Mouse (Mus musculus) kidney, embryonic 14.5 days (tissue): Measurements from ENCODE around the gene Stoml1. TPM values are rescaled to one million over a fixed set of nuclear protein-coding genes. Genes with fewer than 3 reads are reported as not detected.

ENCODE experiments used
- ATAC-seq: fragments of 200-750 bp; cut with Nextera tagmentation; 2 replicates; pipeline ENCODE4 v1.8.0; 2017; ENCODE audit warnings: moderate number of reproducible peaks, mild to moderate bottlenecking, moderate TSS enrichment, moderate library complexity; ENCODE audit not compliant: low FRiP score, low TSS enrichment
- H3K27ac ChIP-seq: fragments of 300-500 bp; sonication (generic); 2 replicates; pipeline ENCODE4 v1.5.1; 2014; ENCODE audit warnings: low read depth, mild to moderate bottlenecking, low read length, moderate library complexity, mixed read lengths
- H3K27me3 ChIP-seq: fragments of 300-500 bp; sonication (generic); 2 replicates; pipeline ENCODE4 v1.6.1; 2014; ENCODE audit warnings: mild to moderate bottlenecking, low read length; ENCODE audit not compliant: control insufficient read depth, insufficient read depth
- H3K36me3 ChIP-seq: fragments of 300-500 bp; sonication (generic); 2 replicates; pipeline ENCODE4 v1.6.1; 2014; ENCODE audit warnings: low read length, mixed read lengths; ENCODE audit not compliant: control insufficient read depth, insufficient read depth
- H3K4me1 ChIP-seq: fragments of 300-500 bp; sonication (generic); 2 replicates; pipeline ENCODE4 v1.6.1; 2014; ENCODE audit warnings: low read length, mixed read lengths; ENCODE audit not compliant: control insufficient read depth, insufficient read depth
- H3K4me2 ChIP-seq: fragments of 300-500 bp; sonication (generic); replicated peaks from 2 replicates; pipeline ENCODE4 v1.6.1; 2014; ENCODE audit warnings: low read depth, mild to moderate bottlenecking, low read length
- H3K4me3 ChIP-seq: fragments of 300-500 bp; sonication (generic); 2 replicates; pipeline ENCODE4 v1.5.1; 2014; ENCODE audit warnings: mild to moderate bottlenecking, low read length
- H3K9ac ChIP-seq: fragments of 300-500 bp; sonication (generic); 2 replicates; pipeline ENCODE4 v1.6.1; 2014; ENCODE audit warnings: low read depth, mild to moderate bottlenecking, low read length, moderate library complexity
- H3K9me3 ChIP-seq: fragments of 300-500 bp; sonication (generic); 2 replicates; pipeline ENCODE4 v1.6.1; 2016; ENCODE audit warnings: low read length; ENCODE audit not compliant: control insufficient read depth
- WGBS: fragments of 180-500 bp; shearing (Covaris S2); extraction: QIAGEN DNeasy Blood & Tissue Kit; methylation state at CpG from one replicate; pipeline ENCODE4 v1.1.7; 2014; 5-methylcytosine and 5-hydroxymethylcytosine counted together
- polyA plus RNA-seq: library from polyadenylated mRNA; unstranded; fragments of >200 nt; fragmentation: Nextera tagmentation; extraction: Ambion mirVana; gene quantifications from 2 replicates; pipeline ENCODE4 v1.2.1, GENCODE M21; 2014

Stoml1 gene
- polyA plus RNA-seq, 1 experiment from 2014 or later: 29.8 TPM

DNA sequence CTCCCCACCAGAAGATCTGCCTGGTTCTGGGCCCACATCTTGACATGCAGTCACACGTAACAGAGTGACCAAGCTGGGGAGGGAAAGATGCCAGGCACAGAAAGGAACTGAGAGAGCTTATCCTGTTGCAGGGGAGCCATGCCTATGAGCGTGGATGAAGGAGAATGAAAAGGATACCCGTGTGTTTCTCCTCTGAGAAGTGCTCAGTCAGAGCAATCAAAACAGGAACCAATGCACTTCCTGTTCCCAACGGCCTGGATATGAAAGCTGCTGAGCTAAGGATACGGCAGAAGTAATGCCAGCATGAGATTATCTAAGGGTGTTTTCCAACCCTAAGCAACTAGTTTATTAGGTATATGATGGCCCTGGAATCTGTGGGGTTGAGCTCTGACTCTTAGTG is 20.6 kb upstream of the Stoml1 start:
- H3K4me1 ChIP-seq: 0 out of 2 replicates have a peak, but pooled peaks cover 4% of the 10 kb centered on the region
- H3K4me2 ChIP-seq: no peak overlapping the region
- H3K36me3 ChIP-seq: peaks cover 55% of the 10 kb centered on the region
- 59% methylated on average over 5 of the region's 5 CpGs for WGBS
- no peak for ATAC-seq
- no peaks in the 10 kb centered on the region for H3K9me3 ChIP-seq
- no peaks in the 10 kb centered on the region for H3K27me3 ChIP-seq
- H3K9ac ChIP-seq: no peak overlapping the region
- H3K27ac ChIP-seq: peak overlapping the region; percentile 32; the same call in 1 of the 2 replicates
- H3K4me3 ChIP-seq: no peak overlapping the region

DNA sequence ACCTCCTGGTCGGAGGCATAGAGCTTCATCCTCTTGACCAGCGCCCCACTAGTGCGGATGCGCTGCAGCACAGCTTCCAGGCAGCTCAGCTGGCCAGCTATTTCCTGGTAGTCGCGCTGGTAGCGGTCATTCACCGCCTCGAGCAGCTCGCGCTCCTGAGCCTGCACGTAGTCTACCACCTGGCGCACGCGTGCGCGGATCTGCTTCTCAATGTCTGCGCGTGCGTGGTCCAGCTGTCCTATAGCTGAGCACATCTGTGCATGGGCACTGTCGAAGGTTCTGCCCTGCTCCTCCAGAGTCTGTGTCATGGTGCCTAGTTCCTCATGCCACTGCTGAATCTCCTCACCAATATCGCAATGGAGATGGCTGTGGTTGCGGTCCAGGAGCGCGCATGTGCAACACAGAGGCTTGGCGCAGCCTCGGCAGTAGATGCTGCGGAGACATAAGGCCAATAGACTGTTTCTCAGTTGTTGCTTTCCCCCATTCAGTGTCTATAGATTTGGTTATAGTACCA is 18.4 kb upstream of the Stoml1 start:
- Histone ChIP-seq H3K4me2 (no peak overlapping the region), H3K4me1 (0 out of 2 replicates have a peak, but pooled peaks cover 4% of the 10 kb centered on the region), H3K4me3 (no peak overlapping the region), H3K27ac (no peak overlapping the region), H3K9me3 (no peaks in the 10 kb centered on the region), H3K27me3 (no peaks in the 10 kb centered on the region), H3K36me3 (peaks cover 33% of the 10 kb centered on the region), H3K9ac (no peak overlapping the region)
- ATAC-seq: no peak
- WGBS: 97% methylated on average over 28 of the region's 28 CpGs

DNA sequence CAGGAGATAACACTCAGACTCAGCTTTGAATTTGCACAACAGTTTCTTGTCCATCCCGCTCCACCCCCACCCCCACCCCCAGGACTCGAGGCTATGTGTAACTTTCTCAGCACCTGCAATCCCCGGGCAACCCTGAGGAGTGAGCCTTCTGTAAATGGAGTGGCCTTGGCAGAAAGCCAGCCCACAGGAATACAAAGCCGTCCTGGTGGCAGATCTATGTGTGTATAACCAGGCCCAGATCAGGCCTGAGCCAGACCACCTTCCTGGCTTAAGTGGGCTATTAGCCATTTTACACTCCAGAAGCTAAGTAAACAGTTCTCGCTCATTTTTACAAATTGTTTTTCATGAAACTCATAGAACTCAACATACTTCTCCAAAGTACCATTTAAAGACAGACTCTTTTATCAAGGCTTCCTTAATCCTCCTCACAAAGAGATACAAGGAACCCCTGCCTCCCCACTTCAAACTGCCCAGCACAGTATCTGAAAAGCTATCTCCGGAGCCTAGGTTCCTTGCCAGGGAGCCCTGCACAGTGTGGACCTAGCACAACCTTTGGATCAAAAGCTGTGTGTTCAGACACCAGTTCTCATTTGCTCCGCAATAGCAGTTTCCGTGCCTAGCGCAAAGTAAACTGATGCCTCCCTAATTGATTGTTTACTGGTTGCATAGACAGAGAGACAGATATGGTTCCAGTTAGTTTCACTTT is 11.0 kb upstream of the Stoml1 start:
- ATAC-seq: peak; percentile 43; the same call in 1 of the 2 replicates
- H3K36me3 ChIP-seq: peaks cover 11% of the 10 kb centered on the region; the same call in 1 of the 2 replicates
- H3K9ac ChIP-seq: no peak overlapping the region
- no peak overlapping the region for H3K4me2 ChIP-seq
- H3K4me3 ChIP-seq: no peak overlapping the region
- WGBS: 55% methylated on average over 9 of the region's 9 CpGs
- H3K27ac ChIP-seq: peak overlapping the region; percentile 18; the same call in 1 of the 2 replicates
- peaks cover 7% of the 10 kb centered on the region for H3K4me1 ChIP-seq
- H3K27me3 ChIP-seq: no peaks in the 10 kb centered on the region
- H3K9me3 ChIP-seq: no peaks in the 10 kb centered on the region

DNA sequence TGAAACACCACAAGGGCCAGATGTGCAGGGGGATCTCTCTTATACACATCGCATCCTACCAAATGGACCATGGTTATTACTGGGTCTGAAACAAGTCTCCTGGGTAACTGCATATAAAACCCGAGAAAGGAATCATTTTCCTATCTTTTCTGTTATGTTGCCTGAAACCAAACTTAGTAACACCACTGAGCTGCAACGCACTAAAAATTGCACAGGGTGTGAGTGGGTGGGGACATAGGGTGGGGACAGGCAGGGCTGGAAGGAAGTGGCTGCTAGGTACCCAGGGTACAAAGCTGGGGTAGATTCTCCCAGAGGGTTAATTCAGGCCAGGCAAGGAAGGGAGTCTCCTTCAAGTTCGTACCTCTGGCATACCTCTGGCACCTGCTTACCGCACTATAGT is 10.3 kb upstream of the Stoml1 start:
- no peak overlapping the region for H3K4me3 ChIP-seq
- ATAC-seq: no peak
- H3K27me3 ChIP-seq: no peaks in the 10 kb centered on the region
- peaks cover 11% of the 10 kb centered on the region; the same call in 1 of the 2 replicates for H3K36me3 ChIP-seq
- no peaks in the 10 kb centered on the region for H3K9me3 ChIP-seq
- WGBS: 77% methylated on average over 5 of the region's 5 CpGs
- no peak overlapping the region for H3K4me2 ChIP-seq
- H3K4me1 ChIP-seq: peaks cover 15% of the 10 kb centered on the region
- H3K27ac ChIP-seq: no peak overlapping the region
- no peak overlapping the region for H3K9ac ChIP-seq

DNA sequence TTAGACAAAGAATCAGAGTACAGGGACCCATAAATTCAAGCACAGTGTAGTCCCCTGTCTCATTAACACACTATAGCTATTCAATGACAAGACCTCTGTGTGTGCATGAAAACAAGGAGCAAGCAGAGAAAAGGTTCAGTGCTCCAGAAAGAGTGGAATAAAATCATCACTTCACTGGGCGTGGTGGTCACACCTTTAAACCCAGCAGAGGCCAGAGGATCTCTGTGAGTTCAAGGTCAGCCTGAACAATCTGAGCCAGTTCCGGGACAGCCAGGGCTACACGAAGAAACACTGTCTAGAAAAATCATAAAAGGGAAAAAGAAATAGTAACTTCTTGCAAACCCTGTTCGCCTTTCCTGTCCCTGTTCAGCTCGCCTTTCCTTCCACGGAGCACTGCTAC is 9.3 kb upstream of the Stoml1 start:
- Histone ChIP-seq H3K4me3 (no peak overlapping the region), H3K27ac (no peak overlapping the region), H3K27me3 (no peaks in the 10 kb centered on the region), H3K4me2 (no peak overlapping the region), H3K4me1 (peaks cover 21% of the 10 kb centered on the region), H3K36me3 (peaks cover 11% of the 10 kb centered on the region; the same call in 1 of the 2 replicates), H3K9ac (no peak overlapping the region), H3K9me3 (no peaks in the 10 kb centered on the region)
- 79% methylated on average over 6 of the region's 6 CpGs for WGBS
- no peak for ATAC-seq

DNA sequence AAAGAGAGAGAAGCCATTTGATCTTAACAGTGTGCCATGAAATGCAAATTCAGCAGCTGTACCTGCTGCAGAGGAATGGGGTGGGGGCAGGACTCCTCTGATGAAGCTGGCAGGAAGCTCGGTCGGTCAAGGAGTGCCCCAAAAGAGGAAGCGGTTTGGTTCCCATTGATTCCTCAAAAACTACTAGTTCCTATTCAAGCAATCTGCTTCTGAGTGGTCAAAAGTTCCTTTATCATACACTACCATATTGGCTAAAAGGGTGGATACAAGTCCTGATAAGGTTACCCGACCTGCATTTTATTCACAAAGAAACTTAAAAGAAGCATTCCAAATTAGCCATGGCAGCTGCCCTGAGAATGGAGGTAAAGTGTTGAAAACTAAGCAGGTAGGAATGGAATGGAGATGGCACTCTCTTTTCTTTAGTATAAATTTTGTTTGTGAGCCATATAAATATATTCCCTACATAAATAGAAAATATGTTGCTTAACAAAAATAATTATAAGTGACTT is 6.8 kb upstream of the Stoml1 start:
- Histone ChIP-seq H3K9me3 (no peaks in the 10 kb centered on the region), H3K27ac (no peak overlapping the region), H3K4me2 (no peak overlapping the region), H3K36me3 (peaks cover 11% of the 10 kb centered on the region; the same call in 1 of the 2 replicates), H3K4me1 (peaks cover 29% of the 10 kb centered on the region), H3K9ac (no peak overlapping the region), H3K4me3 (no peak overlapping the region), H3K27me3 (no peaks in the 10 kb centered on the region)
- 46% methylated on average over 4 of the region's 4 CpGs for WGBS
- ATAC-seq: no peak

DNA sequence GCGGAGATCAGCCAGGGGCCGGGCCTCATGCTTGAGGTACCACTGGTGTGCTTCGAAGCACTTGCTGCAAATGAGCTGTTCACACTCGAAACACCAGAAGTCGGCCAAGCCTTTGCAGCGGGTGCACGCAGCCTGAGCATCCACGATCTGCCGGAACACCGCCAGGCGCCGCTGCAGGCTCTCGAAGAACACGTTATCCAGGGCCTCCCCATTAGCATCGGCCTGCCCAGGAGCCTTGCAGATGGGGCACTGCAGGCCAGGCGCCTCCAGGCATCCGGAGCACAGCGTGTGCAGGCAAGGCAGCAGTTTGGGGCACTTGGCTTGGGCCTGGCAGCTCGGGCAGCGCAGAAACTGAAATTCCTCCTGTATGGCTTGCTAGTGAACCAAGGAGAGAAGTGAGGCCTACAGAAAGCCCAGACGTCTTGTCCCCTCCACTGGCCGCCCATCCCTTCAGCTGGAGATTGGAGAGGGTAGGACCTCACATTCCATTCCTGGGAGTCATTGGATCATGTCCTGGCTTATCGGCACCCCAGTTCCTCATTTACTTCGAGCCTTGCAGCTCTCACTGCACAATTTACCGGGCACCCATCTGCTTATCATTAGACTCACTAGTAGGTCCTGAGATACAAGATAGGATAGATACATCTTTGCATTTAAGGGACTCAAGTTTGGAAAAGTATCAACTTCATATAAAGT is 5.8 kb upstream of the Stoml1 start:
- peaks cover 29% of the 10 kb centered on the region for H3K4me1 ChIP-seq
- peaks cover 11% of the 10 kb centered on the region; the same call in 1 of the 2 replicates for H3K36me3 ChIP-seq
- H3K27ac ChIP-seq: peak overlapping the region; percentile 84
- peak overlapping the region; percentile 24 for H3K4me3 ChIP-seq
- H3K4me2 ChIP-seq: peak overlapping the region; percentile 49
- ATAC-seq: peak; percentile 73; the same call in 1 of the 2 replicates
- no peaks in the 10 kb centered on the region for H3K27me3 ChIP-seq
- WGBS: 7% methylated on average over 25 of the region's 25 CpGs
- no peaks in the 10 kb centered on the region for H3K9me3 ChIP-seq
- H3K9ac ChIP-seq: peak overlapping the region; percentile 60

DNA sequence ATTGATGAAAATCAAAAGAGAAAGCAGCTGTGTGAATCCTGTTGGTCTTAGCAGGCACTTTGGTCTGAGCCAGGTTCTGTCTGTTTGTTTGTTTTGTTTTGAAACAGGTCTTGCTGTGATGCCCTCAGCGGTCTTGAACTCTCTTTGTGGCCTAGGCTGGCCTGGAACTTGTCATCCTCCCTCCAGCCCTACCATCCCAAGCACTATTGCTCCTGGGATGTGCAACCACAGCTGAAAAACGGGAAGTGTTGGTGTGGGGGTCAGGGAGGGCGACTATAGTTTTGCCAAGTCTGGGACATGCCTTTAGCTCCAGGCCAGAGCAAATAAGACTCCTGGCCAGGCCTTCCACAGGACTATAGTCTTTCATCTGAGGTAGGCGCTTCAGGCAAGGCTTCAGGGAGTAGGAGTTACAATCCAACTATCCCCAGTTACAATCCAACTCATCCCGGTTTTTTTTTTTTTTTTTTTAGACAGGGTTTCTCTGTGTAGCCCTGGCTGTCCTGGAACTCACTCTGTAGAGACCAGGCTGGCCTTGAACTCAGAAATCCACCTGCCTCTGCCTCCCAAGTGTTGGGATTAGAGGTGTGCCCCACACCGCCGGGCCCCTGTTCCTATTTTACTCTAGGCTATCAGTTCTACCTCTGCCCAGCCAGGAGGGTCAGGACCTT is 4.1 kb upstream of the Stoml1 start:
- Histone ChIP-seq H3K9me3 (no peaks in the 10 kb centered on the region), H3K4me2 (peak overlapping the region; percentile 77), H3K4me3 (peak overlapping the region; percentile 61), H3K4me1 (peaks cover 29% of the 10 kb centered on the region), H3K36me3 (peaks cover 5% of the 10 kb centered on the region; the same call in 1 of the 2 replicates), H3K9ac (peak overlapping the region; percentile 76), H3K27me3 (no peaks in the 10 kb centered on the region), H3K27ac (peak overlapping the region; percentile 94)
- no peak for ATAC-seq
- 33% methylated on average over 7 of the region's 7 CpGs for WGBS
